Mouse (Mus musculus) cerebellum, adult 9-11 months (tissue): Measurements from ENCODE around the gene Mllt1.

Source experiments
- DNase-seq: peaks from one replicate; pipeline ENCODE4 v3.0.0; 2022

The Mllt1 gene

GRCm38 (mm10) chr17:56935363-56936131 is at the start of gene Mllt1:
Mllt1 (minus strand) TSS chr17:56935415.
- peak; percentile 98 for DNase-seq

- DNase-seq = no peak
Observed at GRCm38 (mm10) chr17:56984886-56985285, 49.7 kb upstream of the Mllt1 start.

- no peak for DNase-seq
Observed at GRCm38 (mm10) chr17:56982013-56982412, 46.8 kb upstream of the Mllt1 start, which contains the start of gene Acer1. Acer1 (minus strand) TSS chr17:56982126.

GRCm38 (mm10) chr17:56981049-56981448 is 45.8 kb upstream of the Mllt1 start:
- no peak for DNase-seq

- no peak for DNase-seq
Observed at GRCm38 (mm10) chr17:56979524-56979923, 44.3 kb upstream of the Mllt1 start.

GRCm38 (mm10) chr17:56976531-56977390 is 41.5 kb upstream of the Mllt1 start:
- DNase-seq = no peak

GRCm38 (mm10) chr17:56975391-56975790 is 40.2 kb upstream of the Mllt1 start:
- no peak for DNase-seq

- no peak for DNase-seq
Observed at GRCm38 (mm10) chr17:56974708-56975240, 39.6 kb upstream of the Mllt1 start.

- DNase-seq = no peak
Observed at GRCm38 (mm10) chr17:56973956-56974707, 38.9 kb upstream of the Mllt1 start.

GRCm38 (mm10) chr17:56970081-56970480 is 34.9 kb upstream of the Mllt1 start:
- no peak for DNase-seq

- DNase-seq = no peak
Observed at GRCm38 (mm10) chr17:56969321-56969720, 34.1 kb upstream of the Mllt1 start.

GRCm38 (mm10) chr17:56963646-56964045 is 28.4 kb upstream of the Mllt1 start:
- DNase-seq = no peak

- DNase-seq = no peak
Observed at GRCm38 (mm10) chr17:56962642-56963405, 27.6 kb upstream of the Mllt1 start.

GRCm38 (mm10) chr17:56961880-56962279 is 26.7 kb upstream of the Mllt1 start:
- DNase-seq = no peak

- DNase-seq = no peak
Observed at GRCm38 (mm10) chr17:56958667-56959066, 23.5 kb upstream of the Mllt1 start.

GRCm38 (mm10) chr17:56957763-56958429 is 22.7 kb upstream of the Mllt1 start:
- DNase-seq = no peak

- DNase-seq = no peak
Observed at GRCm38 (mm10) chr17:56954871-56955270, 19.7 kb upstream of the Mllt1 start.

GRCm38 (mm10) chr17:56952639-56953038 is 17.4 kb upstream of the Mllt1 start:
- DNase-seq = no peak

- peak; percentile 57 for DNase-seq
Observed at GRCm38 (mm10) chr17:56950915-56951314, 15.7 kb upstream of the Mllt1 start.

- DNase-seq = no peak
Observed at GRCm38 (mm10) chr17:56938751-56939150, 3.5 kb upstream of the Mllt1 start.

GRCm38 (mm10) chr17:56936731-56937130 is 1.5 kb upstream of the Mllt1 start:
- DNase-seq = no peak
